Mouse (Mus musculus) neutrophil, adult 5-6 weeks (primary cell): ENCODE data around the gene Pomc. TPM values are rescaled to one million over a fixed set of nuclear protein-coding genes. Genes with fewer than 3 reads are reported as not detected.

Source experiments
- total RNA-seq: library from RNA; stranded (forward); fragments of 200-1000 nt; gene quantifications from 2 replicates; pipeline ENCODE4 v1.2.3, GENCODE M21; 2017

The Pomc gene
- total RNA-seq, 1 experiment from 2014 or later: 0.70 TPM

Other genes starting within 250 kb of the Pomc start
- 19.2 and 24.2 TPM in 2 replicates for gene Dnmt3a, start 148.9 kb upstream of the Pomc start, total RNA-seq
- gene Efr3b, start 84.0 kb downstream of the Pomc start, total RNA-seq: 0.12 TPM in 1 of 2 replicates, not detected in the other
- gene Dnajc27, start 127.6 kb downstream of the Pomc start, total RNA-seq: 5.8 and 6.3 TPM in 2 replicates
- 4.4 and 5.6 TPM in 2 replicates for gene Adcy3, start 178.2 kb downstream of the Pomc start, total RNA-seq